Mouse (Mus musculus) intestine, embryonic 16.5 days (tissue): Measurements from ENCODE around the gene Psmb3. TPM values are rescaled to one million over a fixed set of nuclear protein-coding genes. Genes with fewer than 3 reads are reported as not detected.

ENCODE experiments used
- ATAC-seq: fragments of 200-750 bp; cut with Nextera tagmentation; 2 replicates; pipeline ENCODE4 v1.8.0; 2017; ENCODE audit warnings: moderate TSS enrichment, moderate library complexity
- H3K27ac ChIP-seq: fragments of 300-500 bp; sonication (generic); 2 replicates; pipeline ENCODE4 v1.5.1; 2014; ENCODE audit warnings: mild to moderate bottlenecking, low read length
- H3K27me3 ChIP-seq: fragments of 300-500 bp; sonication (generic); replicated peaks from 2 replicates; pipeline ENCODE4 v1.6.1; 2014; ENCODE audit warnings: low read length, control low read depth, mixed read lengths; ENCODE audit not compliant: control insufficient read depth, insufficient read depth
- H3K36me3 ChIP-seq: fragments of 300-500 bp; sonication (generic); 2 replicates; pipeline ENCODE4 v1.6.1; 2014; ENCODE audit warnings: low read length, control low read depth; ENCODE audit not compliant: control insufficient read depth, insufficient read depth
- H3K4me1 ChIP-seq: fragments of 300-500 bp; sonication (generic); 2 replicates; pipeline ENCODE4 v1.6.1; 2014; ENCODE audit warnings: low read length, control low read depth, mixed read lengths; ENCODE audit not compliant: control insufficient read depth, insufficient read depth
- H3K4me2 ChIP-seq: fragments of 300-500 bp; sonication (generic); 2 replicates; pipeline ENCODE4 v1.6.1; 2014; ENCODE audit warnings: low read depth, low read length, control low read depth
- H3K4me3 ChIP-seq: fragments of 300-500 bp; sonication (generic); 2 replicates; pipeline ENCODE4 v1.5.1; 2014; ENCODE audit warnings: mild to moderate bottlenecking, low read length
- H3K9ac ChIP-seq: fragments of 300-500 bp; sonication (generic); 2 replicates; pipeline ENCODE4 v1.6.1; 2014; ENCODE audit warnings: low read depth, low read length
- H3K9me3 ChIP-seq: fragments of 300-500 bp; sonication (generic); 2 replicates; pipeline ENCODE4 v1.6.1; 2016; ENCODE audit warnings: low read length, control low read depth; ENCODE audit not compliant: control insufficient read depth
- WGBS: fragments of 180-500 bp; shearing (Covaris S2); extraction: QIAGEN DNeasy Blood & Tissue Kit; methylation state at CpG from one replicate; pipeline ENCODE4 v1.1.7; 2014; 5-methylcytosine and 5-hydroxymethylcytosine counted together
- polyA plus RNA-seq: library from polyadenylated mRNA; unstranded; fragments of >200 nt; fragmentation: Nextera tagmentation; extraction: Ambion mirVana; gene quantifications from 2 replicates; pipeline ENCODE4 v1.2.1, GENCODE M21; 2015

Psmb3 gene
- polyA plus RNA-seq, 1 experiment from 2014 or later = 429 TPM

DNA sequence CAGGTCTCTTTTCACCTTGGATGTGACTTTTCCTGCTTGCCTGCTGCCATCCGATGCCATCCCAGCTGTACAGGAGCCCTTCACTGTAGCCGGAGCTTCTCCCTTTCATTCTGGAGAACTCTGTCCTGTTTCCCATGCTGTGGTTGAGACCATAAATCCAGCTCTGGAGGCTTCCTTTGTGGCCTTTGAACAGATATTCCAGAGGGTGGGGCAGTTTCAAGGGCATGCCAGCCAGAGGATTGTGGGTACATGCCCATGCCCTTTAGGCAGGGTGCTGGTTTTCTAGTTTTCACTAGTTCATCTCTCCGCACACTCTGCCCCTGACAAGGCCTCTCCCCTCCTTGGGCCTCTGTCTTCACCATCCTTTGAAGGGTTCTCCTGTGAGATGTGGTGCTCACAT lies 16.1 kb upstream of the Psmb3 start:
- H3K4me2 ChIP-seq = peak overlapping the region; percentile 50
- 0 out of 2 replicates have a peak, but pooled peaks have one; percentile 10 for ATAC-seq

DNA sequence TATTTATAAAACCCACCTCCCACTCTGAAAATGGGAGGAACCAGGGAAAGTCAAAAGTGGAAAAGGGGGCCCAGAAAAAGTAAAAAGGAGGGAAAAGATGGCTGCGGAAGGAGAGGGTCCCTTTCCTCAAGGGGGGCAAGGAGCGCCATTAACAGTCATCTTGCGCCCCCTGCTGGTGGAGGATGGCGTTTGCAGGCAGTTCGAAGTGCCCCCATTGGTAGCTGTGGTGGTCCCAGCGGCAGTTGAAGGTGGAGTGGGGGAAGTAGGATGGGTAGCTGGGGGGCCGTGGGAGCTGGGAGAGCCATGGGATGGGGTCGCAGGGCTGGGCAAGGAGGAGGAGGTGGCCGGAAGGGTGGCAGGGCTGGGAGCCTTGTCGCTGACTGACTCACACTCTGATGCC lies 13.3 kb upstream of the Psmb3 start:
- H3K27ac ChIP-seq = no peak overlapping the region

More for the DNA sequence above, 16.1 kb upstream of the Psmb3 start:
- no peaks in the 10 kb centered on the region for H3K27me3 ChIP-seq
- H3K9me3 ChIP-seq = no peaks in the 10 kb centered on the region
- peak overlapping the region; percentile 54; the same call in 1 of the 2 replicates for H3K9ac ChIP-seq
- H3K4me3 ChIP-seq = peak overlapping the region; percentile 34
- WGBS = 64% methylated on average over 3 of the region's 3 CpGs
- H3K27ac ChIP-seq = peak overlapping the region; percentile 62; the same call in 1 of the 2 replicates
- peaks cover 15% of the 10 kb centered on the region for H3K36me3 ChIP-seq
- peaks cover 18% of the 10 kb centered on the region for H3K4me1 ChIP-seq

DNA sequence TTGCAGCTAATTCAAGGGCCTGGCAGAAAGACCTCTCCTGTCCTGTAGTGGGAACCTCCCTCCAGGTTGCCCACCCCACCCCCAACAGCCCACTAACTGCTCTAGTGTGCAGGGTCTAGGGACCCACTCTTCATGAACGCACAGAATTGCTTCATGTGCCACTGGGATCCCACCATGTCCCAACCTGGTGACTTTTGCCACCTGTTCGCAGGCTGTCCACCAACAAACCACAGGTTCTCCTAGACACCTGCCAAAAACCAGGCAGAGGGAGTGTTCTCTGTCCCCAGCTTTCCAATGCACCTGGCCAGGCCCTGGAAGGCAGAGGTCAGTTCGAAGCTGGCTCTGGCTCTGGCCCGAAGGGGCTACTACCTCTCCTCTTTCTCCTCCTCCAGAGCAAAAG lies 8.8 kb upstream of the Psmb3 start:
- ATAC-seq = no peak
- Histone ChIP-seq H3K9ac (peak overlapping the region; percentile 30; the same call in 1 of the 2 replicates), H3K27me3 (no peaks in the 10 kb centered on the region), H3K9me3 (no peaks in the 10 kb centered on the region), H3K4me3 (no peak overlapping the region), H3K4me2 (no peak overlapping the region), H3K36me3 (peaks cover 17% of the 10 kb centered on the region), H3K4me1 (peaks cover 49% of the 10 kb centered on the region), H3K27ac (peak overlapping the region; percentile 88; the same call in 1 of the 2 replicates)
- WGBS = 70% methylated on average over 4 of the region's 4 CpGs

More for the DNA sequence above, 13.3 kb upstream of the Psmb3 start:
- Histone ChIP-seq H3K4me1 (peaks cover 31% of the 10 kb centered on the region), H3K9me3 (no peaks in the 10 kb centered on the region), H3K36me3 (peaks cover 17% of the 10 kb centered on the region), H3K4me2 (no peak overlapping the region), H3K9ac (no peak overlapping the region), H3K4me3 (no peak overlapping the region), H3K27me3 (no peaks in the 10 kb centered on the region)
- ATAC-seq = no peak
- 33% methylated on average over 10 of the region's 10 CpGs for WGBS

DNA sequence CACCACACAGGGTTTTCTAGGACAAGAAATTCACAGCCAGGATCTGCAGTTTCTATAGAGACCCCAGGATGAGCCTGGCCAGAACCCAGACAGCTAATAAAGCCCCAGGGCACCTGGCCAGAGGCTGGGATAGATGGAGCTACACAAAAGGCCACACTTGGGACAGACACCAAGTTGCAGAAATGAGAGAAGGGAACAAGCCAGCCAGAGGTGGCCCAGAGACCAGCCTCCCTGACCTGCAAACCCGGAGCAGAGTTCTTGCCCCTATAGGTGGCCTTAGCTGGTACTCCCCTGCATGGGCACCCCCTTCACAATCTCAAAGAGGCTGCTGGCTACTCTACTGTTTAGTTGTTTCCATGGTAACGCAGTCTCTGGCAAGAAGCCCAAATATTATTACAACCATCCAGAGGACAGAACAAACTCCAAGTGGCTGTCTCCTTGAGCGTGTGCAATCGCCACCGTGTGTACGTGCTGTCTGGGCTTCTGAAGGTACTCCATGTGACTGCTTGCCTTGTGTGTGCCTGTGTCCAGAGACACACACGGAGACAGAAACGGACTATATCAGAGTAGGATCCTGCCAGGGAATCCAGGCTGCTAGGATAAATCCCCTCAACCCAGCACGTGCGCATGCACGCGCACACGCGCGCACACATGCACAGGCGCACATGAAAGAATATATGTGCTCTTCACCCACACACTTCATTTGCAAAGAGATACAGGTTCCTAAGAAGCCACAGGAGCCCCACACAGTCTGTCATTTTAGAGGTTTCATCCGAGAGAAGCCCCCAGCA lies 8.1 kb upstream of the Psmb3 start:
- Histone ChIP-seq H3K9me3 (no peaks in the 10 kb centered on the region), H3K27me3 (no peaks in the 10 kb centered on the region), H3K4me1 (peaks cover 49% of the 10 kb centered on the region), H3K4me2 (peak overlapping the region; percentile 37), H3K9ac (peak overlapping the region; percentile 30), H3K36me3 (peaks cover 17% of the 10 kb centered on the region), H3K4me3 (peak overlapping the region; percentile 15), H3K27ac (peak overlapping the region; percentile 88)
- WGBS = 44% methylated on average over 17 of the region's 17 CpGs
- ATAC-seq = peak; percentile 67

DNA sequence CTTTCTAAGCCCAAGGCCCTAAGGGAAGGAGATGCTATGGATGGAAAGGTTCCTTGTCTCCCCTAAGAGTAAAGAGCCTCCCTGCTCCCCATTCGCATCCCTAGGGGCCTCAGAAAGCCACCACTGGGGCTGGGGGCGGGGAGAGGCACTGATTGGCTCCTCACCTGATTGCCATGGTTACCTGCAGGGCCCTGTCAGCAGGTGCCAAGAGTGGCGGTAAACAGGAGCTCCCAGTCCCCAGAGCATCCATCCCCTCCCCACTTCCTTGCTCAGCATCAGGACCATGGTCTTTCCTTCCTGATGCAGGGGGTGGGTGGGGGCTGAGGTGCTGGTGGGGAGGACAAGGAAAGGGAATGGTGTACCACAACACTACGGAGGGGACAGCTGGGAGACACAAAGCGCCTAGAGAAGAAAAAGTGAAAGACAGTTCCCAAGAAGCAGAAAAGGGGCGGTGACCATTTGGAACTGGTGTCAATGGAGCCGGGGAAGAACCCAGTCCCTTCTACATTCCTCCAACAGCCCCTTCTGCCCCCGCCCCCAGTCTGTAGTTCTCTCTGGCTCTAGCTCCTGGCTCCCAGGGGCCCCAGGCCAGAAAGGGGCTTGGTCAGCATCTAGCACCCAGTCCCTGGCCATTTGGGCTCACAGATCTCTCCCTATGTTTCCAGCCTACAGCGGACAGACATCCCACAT lies 7.3 kb upstream of the Psmb3 start:
- ATAC-seq = no peak
- peak overlapping the region; percentile 37 for H3K4me2 ChIP-seq
- peak overlapping the region; percentile 30 for H3K9ac ChIP-seq
- WGBS = 43% methylated on average over 9 of the region's 9 CpGs
- H3K27ac ChIP-seq = peak overlapping the region; percentile 88
- peaks cover 49% of the 10 kb centered on the region for H3K4me1 ChIP-seq
- no peaks in the 10 kb centered on the region for H3K9me3 ChIP-seq
- peak overlapping the region; percentile 15; the same call in 1 of the 2 replicates for H3K4me3 ChIP-seq
- no peaks in the 10 kb centered on the region for H3K27me3 ChIP-seq
- H3K36me3 ChIP-seq = peaks cover 10% of the 10 kb centered on the region

DNA sequence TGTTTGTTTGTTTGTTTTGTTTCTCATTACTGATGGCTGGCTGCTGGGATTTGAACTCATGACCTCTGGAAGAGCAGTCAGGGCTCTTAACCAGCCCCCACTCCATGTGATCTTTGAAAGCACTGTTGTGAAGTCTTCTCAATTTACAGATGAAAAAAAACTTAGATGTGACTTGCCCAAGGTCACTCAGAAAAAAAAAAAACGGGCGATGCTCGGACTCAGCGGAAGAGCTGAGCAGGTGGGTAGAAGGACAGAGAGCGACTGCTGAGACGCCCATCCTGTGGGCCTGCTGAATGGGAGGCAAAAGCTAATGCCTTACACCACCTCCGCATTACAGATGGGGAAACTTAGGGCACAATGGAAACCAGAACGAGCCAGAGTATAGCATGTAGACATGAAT lies 6.5 kb upstream of the Psmb3 start:
- Histone ChIP-seq H3K9me3 (no peaks in the 10 kb centered on the region), H3K27me3 (no peaks in the 10 kb centered on the region), H3K36me3 (peaks cover 3% of the 10 kb centered on the region), H3K9ac (no peak overlapping the region), H3K4me1 (peaks cover 57% of the 10 kb centered on the region), H3K4me3 (no peak overlapping the region), H3K27ac (no peak overlapping the region), H3K4me2 (no peak overlapping the region)
- 71% methylated on average over 8 of the region's 8 CpGs for WGBS
- ATAC-seq = no peak

DNA sequence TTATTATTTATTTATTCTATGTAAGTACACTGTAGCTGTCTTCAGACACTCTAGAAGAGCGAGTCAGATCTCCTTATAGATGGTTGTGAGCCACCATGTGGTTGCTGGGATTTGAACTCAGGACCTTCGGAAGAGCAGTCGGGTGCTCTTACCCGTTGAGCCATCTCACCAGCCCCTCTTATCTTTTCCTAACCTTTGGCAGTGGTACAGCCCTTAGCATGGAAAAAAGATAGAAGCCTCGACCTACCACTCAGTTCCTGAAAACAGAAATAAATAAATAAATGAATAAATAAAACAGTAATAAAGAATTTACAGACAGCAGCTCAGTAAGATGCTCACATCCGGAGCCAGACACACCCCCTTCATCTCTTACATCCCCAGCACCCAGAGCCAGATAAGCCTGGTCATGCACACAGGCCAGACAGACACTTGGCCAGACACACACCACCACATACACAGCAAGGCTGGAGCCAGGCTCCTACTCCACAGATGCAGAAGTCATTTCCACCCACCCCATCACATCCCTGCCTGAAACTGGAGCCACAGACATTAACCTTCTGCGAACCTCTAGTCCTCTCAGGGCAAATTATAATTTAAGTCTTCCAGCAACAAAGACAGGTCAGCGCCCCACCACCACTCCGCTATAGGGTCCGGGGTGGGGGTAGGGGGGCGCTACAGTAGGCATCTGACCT lies 5.9 kb upstream of the Psmb3 start:
- peaks cover 62% of the 10 kb centered on the region for H3K4me1 ChIP-seq
- no peaks in the 10 kb centered on the region for H3K9me3 ChIP-seq
- H3K4me2 ChIP-seq = peak overlapping the region; percentile 84
- no peak for ATAC-seq
- H3K9ac ChIP-seq = peak overlapping the region; percentile 89
- H3K27me3 ChIP-seq = no peaks in the 10 kb centered on the region
- WGBS = 41% methylated on average over 11 of the region's 11 CpGs
- H3K27ac ChIP-seq = peak overlapping the region; percentile 100
- H3K36me3 ChIP-seq = peaks cover 2% of the 10 kb centered on the region; the same call in 1 of the 2 replicates
- peak overlapping the region; percentile 84 for H3K4me3 ChIP-seq

DNA sequence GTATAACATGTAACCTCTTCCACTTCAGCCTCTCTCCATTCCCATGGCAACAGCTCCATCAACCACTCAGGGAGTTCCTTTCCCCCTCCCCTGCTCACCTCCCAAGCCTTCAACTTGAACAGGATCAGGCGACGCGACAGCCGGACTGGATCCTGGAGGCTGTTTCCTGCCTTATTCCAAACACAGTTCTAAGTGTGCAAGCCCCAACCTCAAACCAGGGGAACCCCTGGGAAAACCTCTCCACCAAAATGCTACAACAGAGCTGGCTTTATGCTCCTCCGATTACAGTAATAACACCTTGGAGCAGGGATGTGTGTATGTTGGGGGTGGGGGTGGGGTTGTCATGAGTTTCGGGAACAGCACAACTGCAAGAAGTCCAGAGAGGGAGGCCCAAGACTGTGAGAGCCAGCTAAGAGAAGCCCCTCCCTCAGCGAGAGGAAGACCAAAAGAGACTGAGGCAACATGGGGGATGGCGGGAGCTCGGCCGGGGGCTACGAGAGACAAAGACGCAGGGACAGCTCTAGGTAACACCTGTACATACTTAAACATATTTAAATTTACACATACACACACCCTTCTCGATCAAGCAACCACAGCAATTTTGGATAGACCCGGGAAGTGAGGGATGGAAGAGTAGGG lies 5.2 kb upstream of the Psmb3 start:
- H3K27me3 ChIP-seq = no peaks in the 10 kb centered on the region
- peaks cover 62% of the 10 kb centered on the region for H3K4me1 ChIP-seq
- peak overlapping the region; percentile 100 for H3K27ac ChIP-seq
- H3K36me3 ChIP-seq = no peaks in the 10 kb centered on the region
- H3K4me3 ChIP-seq = peak overlapping the region; percentile 84
- peak overlapping the region; percentile 84 for H3K4me2 ChIP-seq
- no peaks in the 10 kb centered on the region for H3K9me3 ChIP-seq
- WGBS = 2% methylated on average over 14 of the region's 14 CpGs
- peak overlapping the region; percentile 89 for H3K9ac ChIP-seq
- no peak for ATAC-seq
